Mouse (Mus musculus) left cerebral cortex, postnatal 14 days (tissue): ENCODE data around the gene Pdia4. TPM values are rescaled to one million over a fixed set of nuclear protein-coding genes. Genes with fewer than 3 reads are reported as not detected.
"Not testable (repeated sequence)": the region's sequence is repeated elsewhere in the genome, so short reads cannot be mapped to it uniquely, and the experiment has no call there.

Experiments
- DNase-seq, 2 experiments: peaks; one replicate each; pipeline ENCODE4 v3.0.0; 2021 to 2022; ENCODE audit warnings: low spot score in 2 of 2, mixed read lengths in 1 of 2
- intact Hi-C: fragments of 180-260 bp; cut with DNase I; formaldehyde crosslinking; loops from one replicate; pipeline ENCODE4 v1.15.1; 2025
- long read RNA-seq, 2 experiments: library from polyadenylated mRNA; stranded (forward); transcript quantifications; one replicate each; pipeline ENCODE4 v2.0.0; 2021
- total RNA-seq, 2 experiments: library from RNA; stranded (reverse); gene quantifications; 2 replicates each; pipeline ENCODE4 v1.2.3; 2021

Pdia4 gene
- total RNA-seq, result 10 to 100 TPM; 51.5 to 54.3 TPM
- long read RNA-seq, experiment 1, transcript Pdia4-201 (10 exons, 2,399 nt), result major isoform, 107 of 115 reads
- long read RNA-seq, experiment 1, partial matches to known transcripts, result 3 of 115 reads
- long read RNA-seq, experiment 1, other reads (novel, unspliced or antisense), result 5 of 115 reads
- long read RNA-seq, experiment 2, transcript Pdia4-201 (10 exons, 2,399 nt), result major isoform, 83 of 88 reads
- long read RNA-seq, experiment 2, partial matches to known transcripts, result 4 of 88 reads
- long read RNA-seq, experiment 2, other reads (novel, unspliced or antisense), result 1 of 88 reads

GRCm38 (mm10) chr6:47813257-47813878, at the start of gene Pdia4:
Gene Pdia4, minus strand, starts transcription at chr6:47813430.
- intact Hi-C loops, result no loop called here

GRCm38 (mm10) chr6:47857729-47858128, 44.5 kb upstream of the Pdia4 start:
- DNase-seq, intact Hi-C loops: not testable (repeated sequence)

More at GRCm38 (mm10) chr6:47813257-47813878, at the start of gene Pdia4:
- DNase-seq, result peak; percentile 97 to 98

GRCm38 (mm10) chr6:47857241-47857640, 44.0 kb upstream of the Pdia4 start:
- DNase-seq, result no peak
- intact Hi-C loops, result no loop called here

DNA sequence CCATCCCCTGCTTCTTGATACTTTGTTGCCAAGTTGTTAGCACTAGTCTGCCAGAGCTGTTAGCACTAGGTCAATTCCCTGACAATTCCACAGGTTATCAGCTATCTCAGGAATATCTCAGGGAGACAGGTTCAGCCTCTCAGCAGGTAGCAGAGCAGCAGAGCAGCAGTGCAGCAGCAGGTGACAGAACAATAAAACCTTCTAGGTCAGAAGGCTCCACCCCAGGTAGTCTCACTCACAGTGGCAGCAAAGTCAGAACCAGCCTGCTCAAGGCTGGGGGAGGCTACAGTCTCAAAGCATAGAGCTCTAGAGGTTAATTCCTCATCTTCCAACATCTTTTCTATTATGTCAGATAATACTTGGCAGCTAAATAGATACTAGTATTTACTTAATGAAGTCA, 32.5 kb upstream of the Pdia4 start:
- intact Hi-C loops, result no loop called here

GRCm38 (mm10) chr6:47842337-47842736, 29.1 kb upstream of the Pdia4 start:
- no peak for DNase-seq
- intact Hi-C loops, result no loop called here

More for the DNA sequence above, 32.5 kb upstream of the Pdia4 start:
- no peak for DNase-seq

GRCm38 (mm10) chr6:47841831-47842230, 28.6 kb upstream of the Pdia4 start:
- intact Hi-C loops, result no loop called here
- DNase-seq, result no peak

- intact Hi-C loops, result no loop called here
- DNase-seq, result no peak
Observed at GRCm38 (mm10) chr6:47841077-47841476, 27.8 kb upstream of the Pdia4 start.

DNA sequence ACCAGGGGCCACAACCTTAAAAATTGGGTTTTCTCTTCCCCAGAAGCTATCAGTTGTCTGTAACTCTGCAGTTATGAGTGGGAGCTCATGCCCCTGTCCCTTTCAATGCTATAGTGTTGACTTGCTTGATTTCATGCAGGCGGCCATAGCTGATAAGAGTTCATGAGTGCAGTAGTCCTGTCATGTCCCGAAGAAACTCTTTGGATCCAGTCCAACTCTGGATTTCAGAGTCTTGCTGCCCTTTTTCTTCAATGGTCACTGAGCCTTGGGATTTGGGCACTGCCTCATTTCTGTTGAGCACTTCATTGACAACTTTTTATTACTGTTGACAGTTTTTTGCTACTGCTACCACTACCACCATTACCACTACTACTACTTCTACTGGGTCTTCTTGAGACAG, 24.4 kb upstream of the Pdia4 start:
- DNase-seq, result no peak
- intact Hi-C loops, result no loop called here

DNA sequence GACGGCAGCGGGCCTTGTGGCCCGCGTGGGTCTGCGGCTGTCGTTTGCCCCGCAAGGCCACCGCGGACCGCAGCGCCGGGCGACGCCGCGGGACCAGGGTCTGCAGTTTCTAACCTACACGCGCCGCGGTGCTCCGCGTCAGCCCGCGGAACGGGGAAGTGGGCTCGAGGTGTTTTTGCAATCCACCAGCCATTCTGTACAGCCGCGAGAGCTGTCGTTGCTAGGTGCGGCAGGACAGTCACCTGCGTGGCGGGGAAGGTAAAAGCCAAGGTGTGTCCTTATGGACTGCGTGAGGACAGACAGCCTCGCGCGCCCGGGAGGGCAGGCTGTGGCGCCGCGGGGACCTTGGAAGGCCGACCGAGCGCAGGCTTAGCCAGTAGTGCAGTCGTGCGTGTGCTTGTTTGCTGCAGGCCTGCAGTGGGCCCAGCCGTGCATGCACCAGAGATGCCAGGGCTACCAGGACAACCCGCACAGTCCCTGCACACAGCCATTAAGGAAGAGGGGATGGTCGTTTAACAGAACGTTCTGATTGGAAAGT, 22.8 kb upstream of the Pdia4 start:
- intact Hi-C loops, result no loop called here

DNA sequence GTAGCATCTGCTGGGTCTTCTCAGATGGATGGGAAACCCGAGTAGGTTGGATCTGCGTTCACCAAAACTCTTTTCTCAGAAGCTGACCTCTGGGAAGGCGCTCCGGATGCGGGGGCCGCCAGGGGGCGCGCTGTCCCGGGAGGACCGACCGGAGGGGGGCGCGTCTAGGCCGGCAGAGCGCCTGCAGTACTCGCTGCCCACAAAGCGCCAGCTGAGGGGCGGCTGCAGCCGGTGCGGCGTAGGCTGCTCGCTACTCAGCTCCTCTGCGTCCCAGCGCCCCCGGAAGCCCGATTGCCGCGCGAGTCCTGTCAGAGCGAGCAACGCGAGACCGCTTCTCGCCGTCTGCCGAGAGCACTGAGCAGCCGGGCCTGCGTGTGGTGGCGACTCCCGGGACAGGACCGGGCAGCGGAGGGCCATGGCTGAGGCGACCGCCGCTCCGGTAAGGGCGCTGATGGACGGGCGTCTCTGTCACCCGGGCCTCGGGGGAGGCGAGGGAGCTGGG, 22.3 kb upstream of the Pdia4 start, which contains the start of gene Zfp398:
TSS of gene Zfp398 (plus strand) at position 180 of the 502 bp plus-strand sequence.
- peak; percentile 96 for DNase-seq
- intact Hi-C loops, result no loop called here

More for the DNA sequence above, 22.8 kb upstream of the Pdia4 start:
- peak; percentile 51 to 54 for DNase-seq

DNA sequence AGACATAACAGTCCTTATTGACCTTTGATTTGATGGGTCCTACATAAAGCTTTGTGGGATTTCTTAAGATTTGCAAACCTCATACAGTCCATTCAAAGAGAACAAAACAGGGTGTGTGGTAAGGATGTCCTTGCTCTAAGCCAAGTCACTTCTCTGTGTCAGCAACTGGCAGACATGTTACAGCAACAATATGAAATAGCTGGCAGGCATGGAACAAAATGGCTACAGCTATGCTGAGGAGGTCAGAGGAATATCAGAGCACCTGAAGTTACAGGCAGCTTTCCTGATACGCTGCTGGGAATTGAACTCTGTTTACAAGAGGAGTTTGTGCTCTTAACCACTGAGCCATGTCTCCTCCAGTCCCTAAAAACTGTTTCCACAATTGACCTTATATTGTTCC, 19.0 kb upstream of the Pdia4 start:
- DNase-seq, result no peak
- intact Hi-C loops, result no loop called here

DNA sequence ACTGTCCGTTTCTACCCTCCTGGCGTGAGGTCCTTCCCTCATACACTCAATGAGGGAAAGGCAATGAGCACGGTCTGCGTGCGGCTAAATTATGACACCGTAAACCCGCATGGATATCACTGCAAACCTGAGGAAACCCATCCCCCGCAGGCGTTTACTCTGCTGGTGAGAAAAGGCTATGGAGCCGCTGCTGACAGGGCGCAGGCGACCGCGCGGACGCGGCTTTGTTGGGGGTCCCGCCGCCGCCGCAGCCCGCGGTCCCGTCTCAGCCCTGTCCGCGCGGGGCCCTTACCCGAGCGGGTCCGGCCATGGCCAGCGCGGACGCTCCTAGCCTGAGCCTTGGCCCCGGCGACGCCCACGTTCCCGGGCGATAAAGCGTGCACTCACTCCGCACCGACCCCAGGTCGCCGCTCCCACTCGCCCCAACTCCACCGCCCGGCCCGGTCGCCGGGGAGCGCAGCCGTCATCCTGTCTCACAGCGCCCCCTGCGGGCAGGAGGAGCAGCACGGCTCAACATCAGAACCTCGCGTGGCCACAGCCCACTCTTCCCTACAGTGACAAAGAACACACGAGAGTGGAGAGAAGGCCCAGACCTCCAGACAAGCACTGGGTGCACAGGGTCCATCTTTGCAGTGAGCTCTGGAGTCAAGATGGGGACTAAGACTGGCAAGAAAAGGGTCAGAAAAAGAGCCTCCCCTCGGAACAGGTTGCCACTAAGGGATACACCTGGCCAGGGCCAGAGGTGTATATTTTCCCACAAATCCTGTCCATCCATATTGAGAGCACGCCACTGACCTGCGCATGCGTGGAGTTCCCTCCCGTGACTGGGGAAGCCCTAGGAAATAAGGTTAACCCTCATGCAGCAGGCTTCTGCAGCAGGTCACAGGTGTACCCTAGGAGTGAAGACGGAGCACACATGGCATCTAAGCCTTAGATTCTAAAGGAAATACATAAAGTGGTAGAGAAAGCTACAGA, 17.2 kb upstream of the Pdia4 start, which contains the start of gene Zfp786:
TSS of gene Zfp786 (minus strand) at position 764 of the 975 bp plus-strand sequence.
- intact Hi-C loops, result loop anchor here (2.0 kb wide), 1 partner anchor 32 kb away; no protein-coding TSS in a partner anchor
- peak; percentile 93 for DNase-seq

GRCm38 (mm10) chr6:47828950-47829349, 15.7 kb upstream of the Pdia4 start:
- no peak for DNase-seq
- intact Hi-C loops, result no loop called here

DNA sequence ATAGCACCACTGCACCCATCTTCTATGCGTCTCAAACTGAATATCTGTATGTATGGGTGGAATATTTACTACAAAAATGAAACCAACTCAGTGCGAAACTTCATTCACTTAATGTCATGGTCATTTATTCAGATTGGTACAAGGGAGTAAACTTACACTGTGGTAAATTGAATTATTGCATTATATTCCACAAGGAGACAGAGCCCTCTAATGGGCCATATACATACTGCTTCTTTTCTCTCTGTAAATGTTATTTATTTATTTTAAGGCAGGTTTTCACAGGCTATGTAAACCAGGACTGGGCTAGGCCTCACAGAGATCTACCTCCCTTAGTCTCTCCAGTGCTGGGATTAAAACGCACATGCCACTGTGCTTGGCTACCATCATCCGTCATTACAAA, 14.2 kb upstream of the Pdia4 start:
- intact Hi-C loops, result no loop called here
- DNase-seq, result no peak

- DNase-seq, result no peak
- intact Hi-C loops, result no loop called here
Observed at GRCm38 (mm10) chr6:47824241-47824640, 11.0 kb upstream of the Pdia4 start.

- no peak for DNase-seq
- intact Hi-C loops, result no loop called here
Observed at GRCm38 (mm10) chr6:47821776-47822175, 8.5 kb upstream of the Pdia4 start.

GRCm38 (mm10) chr6:47821236-47821635, 8.0 kb upstream of the Pdia4 start:
- no peak for DNase-seq
- intact Hi-C loops, result no loop called here

DNA sequence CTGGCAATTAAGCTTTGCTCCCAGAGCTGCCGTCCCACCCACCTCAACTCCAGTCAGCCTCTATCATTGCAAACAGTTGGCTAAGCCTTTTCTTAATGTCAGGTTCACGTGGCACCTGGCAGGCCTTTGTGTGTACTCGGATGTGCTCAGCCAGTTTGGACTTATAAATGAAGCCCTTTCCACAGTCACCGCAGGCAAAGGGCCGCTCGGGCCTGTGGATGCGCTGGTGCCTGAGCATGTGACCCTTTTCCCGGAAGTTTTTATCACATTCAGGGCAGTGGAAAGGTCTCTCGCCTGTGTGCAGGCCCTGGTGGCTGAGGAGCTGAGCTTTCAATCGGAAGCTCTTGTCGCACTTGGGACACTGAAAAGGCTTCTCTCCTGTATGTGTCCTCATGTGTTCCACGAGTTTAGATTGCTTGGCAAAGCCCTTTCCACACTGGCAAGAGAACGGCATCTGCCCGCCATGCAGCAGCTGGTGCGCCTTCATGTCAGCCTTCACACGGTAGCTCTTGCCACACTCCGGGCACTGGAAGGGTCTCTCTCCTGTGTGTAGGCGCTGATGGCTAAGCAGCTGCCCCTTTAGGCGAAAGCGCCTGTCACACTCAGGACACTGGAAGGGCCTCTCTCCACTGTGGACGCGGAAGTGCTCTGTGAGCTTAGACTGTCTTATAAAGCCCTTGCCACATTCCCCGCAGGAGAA, 6.5 kb upstream of the Pdia4 start:
- intact Hi-C loops, result no loop called here

GRCm38 (mm10) chr6:47818721-47819120, 5.5 kb upstream of the Pdia4 start:
- DNase-seq, result no peak
- intact Hi-C loops, result no loop called here

More for the DNA sequence above, 6.5 kb upstream of the Pdia4 start:
- DNase-seq, result no peak
